ENCODE assay signal across 17 mouse cellular contexts in the genomic region with DNA sequence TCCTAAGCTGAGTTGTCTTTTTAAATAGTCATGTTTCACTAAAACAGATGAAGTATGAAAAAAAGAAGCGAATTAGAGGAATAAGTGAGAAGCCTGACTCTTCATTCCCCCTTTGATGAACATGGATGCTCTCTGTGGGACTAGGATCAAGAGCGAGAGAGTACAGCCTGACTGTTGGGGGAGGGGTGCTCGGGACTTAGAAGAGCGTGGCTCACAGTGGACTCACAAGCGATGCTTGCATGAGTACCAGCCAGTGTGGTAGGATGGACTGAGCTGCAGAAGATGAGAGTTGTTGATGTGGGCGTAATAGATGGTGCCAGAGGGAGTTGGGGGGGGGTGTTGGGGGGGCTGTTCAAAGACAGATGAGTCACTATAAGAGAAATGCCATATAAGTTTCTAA. TPM values are rescaled to one million over a fixed set of nuclear protein-coding genes. Genes with fewer than 3 reads are reported as not detected.
DNase-seq lines count a peak whose midpoint lies in the region; ATAC-seq and TF ChIP-seq lines count a peak whose summit lies in the region.
"Had no signal": no experiment of that assay in that cellular context is flagged by ENCODE, and none has a peak within 500 bp of the region (broad histone marks: within the 10 kb centered on the region; RNA-seq: fewer than 3 reads in every experiment).

No protein-coding gene starts in this region.

- TF ChIP-seq CTCF in cerebellum, adult 2 months (IDR thresholded peaks at IDR 0.05; ENCODE audit: borderline replicate concordance, insufficient read depth, low read depth, low read length), result no peak

- ATAC-seq in megakaryocyte progenitor cell, adult 5-6 weeks (replicated peaks; ENCODE audit: poor library complexity), result no peak
- ATAC-seq in granulocyte monocyte progenitor cell, adult 5-6 weeks (replicated peaks; ENCODE audit: poor library complexity, severe bottlenecking), result no peak

- TF ChIP-seq POLR2A in cerebellum, adult 2 months (IDR thresholded peaks at IDR 0.05; ENCODE audit: borderline replicate concordance, insufficient read depth, low read length), result no peak

- 82% methylated on average over 6 of the region's 6 CpGs for WGBS in cerebellum, adult 2 months

- H3K4me3 ChIP-seq in cerebellum, adult 2 months (replicated peaks; ENCODE audit: insufficient read depth, low read depth, low read length), result no peak overlapping the region
- H3K4me3 ChIP-seq: embryonic facial prominence, embryonic 15.5 days; forebrain, embryonic 13.5 days; lung, embryonic 15.5 days had no signal

- H3K27ac ChIP-seq in cerebellum, adult 2 months (ENCODE audit: insufficient read depth, low read length), result peak overlapping the region; percentile 47; the same call in 1 of the 2 replicates
- H3K27ac ChIP-seq: embryonic facial prominence, embryonic 15.5 days; forebrain, embryonic 13.5 days; lung, embryonic 15.5 days had no signal

- no peaks in the 10 kb centered on the region for H3K27me3 ChIP-seq in cerebellum, adult 2 months (ENCODE audit: control insufficient read depth, insufficient read depth, low read length)
- H3K27me3 ChIP-seq: CH12.LX; embryonic facial prominence, embryonic 15.5 days; forebrain, embryonic 13.5 days; lung, embryonic 15.5 days had no signal

- DNase-seq in cerebellum, adult 2 months, result no peak
- DNase-seq in cerebellum, postnatal 25 days, result no peak
- DNase-seq in layer of hippocampus, adult 11-12 months (ENCODE audit: low spot score), result peak; percentile 39
- no peak for DNase-seq in layer of hippocampus, postnatal 14 days (ENCODE audit: low spot score in 2 of 2)
- peak; percentile 38 for DNase-seq in right cerebral cortex, postnatal 14 days
- no peak for DNase-seq in right cerebral cortex, postnatal 25 days
- DNase-seq: adrenal gland, postnatal 36 days; heart, postnatal 10 days; kidney, adult 18-20 months; kidney, postnatal 25 days had no signal

- H3K4me1 ChIP-seq in cerebellum, adult 2 months (ENCODE audit: control insufficient read depth, insufficient read depth, low read length), result no peaks in the 10 kb centered on the region; the same call in 1 of the 2 replicates
- H3K4me1 ChIP-seq: embryonic facial prominence, embryonic 15.5 days; lung, embryonic 15.5 days had no signal

RNA-seq across cellular contexts. Expression of gene Gsta4, which starts 35.9 kb away (rescaled TPM):
- polyA plus RNA-seq in cerebellum, adult 2 months (2012; rRNA removed), result 107 and 113 TPM in 2 replicates
- total RNA-seq in layer of hippocampus, postnatal 14 days (2021), result 10 to 100 TPM; 41.1 to 51.5 TPM
- 1.5 and 2.9 TPM in 2 replicates for total RNA-seq in megakaryocyte progenitor cell, adult 5-6 weeks (2015)
- 2.6 and 4.9 TPM in 2 replicates for total RNA-seq in megakaryocyte progenitor cell, adult 5-6 weeks (2017)
- 1.9 and 3.4 TPM in 2 replicates for total RNA-seq in granulocyte monocyte progenitor cell, adult 5-6 weeks (2014; fragmentation: Nextera tagmentation)
- 2.0 and 2.8 TPM in 2 replicates for total RNA-seq in granulocyte monocyte progenitor cell, adult 5-6 weeks (2017)
- total RNA-seq: megakaryocyte, adult 5-6 weeks had no signal

RNA-seq across cellular contexts. Expression of gene Ick, which starts 37.6 kb away (rescaled TPM):
- polyA plus RNA-seq in cerebellum, adult 2 months (2012; rRNA removed), result 15.1 and 16.9 TPM in 2 replicates
- total RNA-seq in layer of hippocampus, postnatal 14 days (2021), result 10 to 100 TPM; 34.3 to 34.9 TPM
- total RNA-seq in megakaryocyte progenitor cell, adult 5-6 weeks (2015), result 11.0 and 12.4 TPM in 2 replicates
- total RNA-seq in megakaryocyte progenitor cell, adult 5-6 weeks (2017), result 5.1 and 15.3 TPM in 2 replicates
- 11.8 and 15.4 TPM in 2 replicates for total RNA-seq in granulocyte monocyte progenitor cell, adult 5-6 weeks (2014; fragmentation: Nextera tagmentation)
- total RNA-seq in granulocyte monocyte progenitor cell, adult 5-6 weeks (2017), result 8.4 and 13.1 TPM in 2 replicates

RNA-seq across cellular contexts. Expression of gene Fbxo9, which starts 37.8 kb away (rescaled TPM):
- 207 and 224 TPM in 2 replicates for polyA plus RNA-seq in cerebellum, adult 2 months (2012; rRNA removed)
- total RNA-seq in layer of hippocampus, postnatal 14 days (2021), result 100 to 1,000 TPM; 102 to 112 TPM
- total RNA-seq in megakaryocyte progenitor cell, adult 5-6 weeks (2015), result 51.1 and 58.3 TPM in 2 replicates
- 48.1 and 61.6 TPM in 2 replicates for total RNA-seq in megakaryocyte progenitor cell, adult 5-6 weeks (2017)
- 50.6 and 67.0 TPM in 2 replicates for total RNA-seq in granulocyte monocyte progenitor cell, adult 5-6 weeks (2014; fragmentation: Nextera tagmentation)
- total RNA-seq in granulocyte monocyte progenitor cell, adult 5-6 weeks (2017), result 42.1 and 54.5 TPM in 2 replicates

Comparison
In these comparisons a context has a peak if more than half of its experiments do, and no peak if none do; other contexts are left out.
1. DNase-seq: peak in layer of hippocampus, adult 11-12 months (single experiment) and right cerebral cortex, postnatal 14 days (single experiment); none in cerebellum, adult 2 months (0 of 2), cerebellum, postnatal 25 days (0 of 2), layer of hippocampus, postnatal 14 days (0 of 2) and right cerebral cortex, postnatal 25 days (single experiment).
2. RNA of gene Gsta4, which starts 35.9 kb away (total RNA-seq): 41.1 to 51.5 TPM in layer of hippocampus, postnatal 14 days; 1.9 to 3.4 TPM in granulocyte monocyte progenitor cell, adult 5-6 weeks and 1.5 to 4.9 TPM in megakaryocyte progenitor cell, adult 5-6 weeks; every median in the first group is over 4 times any median in the second.